Mouse (Mus musculus): ENCODE measurements around the gene Gdnf. TPM values are rescaled to one million over a fixed set of nuclear protein-coding genes. Genes with fewer than 3 reads are reported as not detected.

Gdnf gene
- total and polyA plus RNA-seq, 3 experiments, result not detected

GRCm38 (mm10) chr15:7884181-7884580 lies 73.5 kb downstream of the Gdnf start:
- dilution Hi-C loops (cut with MboI; ENCODE audit: extremely low pct_ligation_motif_present, extremely low pct_unique_long_range_greater_than_20kb, low sequenced_read_pairs), result no loop called here
- Histone ChIP-seq H3K4me3 (replicated peaks in 1 of 3; ENCODE audit: low read depth in 2 of 3, low read length in 2 of 3, poor library complexity in 1 of 3) (no peak overlapping the region), H3K4me1 (ENCODE audit: control insufficient read depth in 1 of 2, insufficient read depth in 2 of 2) (no peaks in the 10 kb centered on the region), H3K9ac (ENCODE audit: insufficient read depth, low read depth) (no peak overlapping the region), H3K36me3 (replicated peaks in 1 of 2; ENCODE audit: control insufficient read depth in 1 of 2, insufficient read depth in 1 of 2, low read length in 1 of 2) (peaks cover 11 to 56% of the 10 kb centered on the region in 2 experiments), H3K27ac (ENCODE audit: insufficient read depth, low read depth) (no peak overlapping the region), H3K79me2 (replicated peaks; ENCODE audit: control insufficient read depth, extremely low read depth, insufficient read depth, poor library complexity, severe bottlenecking) (no peaks in the 10 kb centered on the region), H3K9me3 (replicated peaks; ENCODE audit: low read length) (peaks cover 4% of the 10 kb centered on the region), H3K27me3 (replicated peaks) (no peaks in the 10 kb centered on the region), H3K4me2 (ENCODE audit: insufficient read depth, low read depth, poor library complexity, severe bottlenecking) (no peak overlapping the region)
- no peak for DNase-seq (ENCODE audit: extremely low read depth)
- no peak for TF ChIP-seq RCOR1 (conservative IDR thresholded peaks at IDR 0.05; ENCODE audit: low read depth, low read length)
- no peak for TF ChIP-seq CHD1 (IDR thresholded peaks at IDR 0.05; ENCODE audit: low read depth, low read length)
- TF ChIP-seq ZMIZ1 (IDR thresholded peaks at IDR 0.05; ENCODE audit: low read depth, low read length), result no peak
- TF ChIP-seq NELFE (IDR thresholded peaks at IDR 0.05; ENCODE audit: low read depth, low read length), result no peak
- no peak for TF ChIP-seq ETS1 (conservative IDR thresholded peaks at IDR 0.05; ENCODE audit: low read depth, low read length)
- no peak for TF ChIP-seq KAT2A (IDR thresholded peaks at IDR 0.05; ENCODE audit: insufficient replicate concordance, low read length)
- in situ Hi-C loops (cut with MboI; ENCODE audit: low pct_ligation_motif_present, low pct_unique_long_range_greater_than_20kb, low sequenced_read_pairs), result no loop called here

- no peak overlapping the region for H3K9ac ChIP-seq (ENCODE audit: insufficient read depth, low read depth)
- TF ChIP-seq MEF2A (IDR thresholded peaks at IDR 0.05; ENCODE audit: borderline replicate concordance, low read depth, low read length) (no peak), MAZ (IDR thresholded peaks at IDR 0.05; ENCODE audit: low read depth, low read length) (no peak), MXI1 (IDR thresholded peaks at IDR 0.05; ENCODE audit: low read depth, low read length) (no peak), ZKSCAN1 (IDR thresholded peaks at IDR 0.05; ENCODE audit: borderline replicate concordance, low read depth, low read length) (no peak), KAT2A (IDR thresholded peaks at IDR 0.05; ENCODE audit: insufficient replicate concordance, low read length) (no peak), USF2 (conservative IDR thresholded peaks at IDR 0.05; ENCODE audit: low read depth, low read length) (no peak), UBTF (IDR thresholded peaks at IDR 0.05; ENCODE audit: low read depth, low read length) (no peak), JUN (IDR thresholded peaks at IDR 0.05; ENCODE audit: insufficient read depth, low read depth, low read length) (no peak), RCOR1 (conservative IDR thresholded peaks at IDR 0.05; ENCODE audit: low read depth, low read length) (no peak), MAFK (IDR thresholded peaks at IDR 0.05; ENCODE audit: insufficient replicate concordance, low read length) (no peak), SMC3 (IDR thresholded peaks at IDR 0.05; ENCODE audit: low read depth, low read length) (no peak), ZNF384 (IDR thresholded peaks at IDR 0.05; ENCODE audit: low read depth, low read length) (no peak), USF1 (IDR thresholded peaks at IDR 0.05; ENCODE audit: low read depth, low read length) (no peak), MYC (IDR thresholded peaks at IDR 0.05; ENCODE audit: low read depth, low read length) (no peak), ETS1 (conservative IDR thresholded peaks at IDR 0.05; ENCODE audit: low read depth, low read length) (no peak), PAX5 (IDR thresholded peaks at IDR 0.05; ENCODE audit: low read length) (no peak), GABPA (IDR thresholded peaks at IDR 0.05; ENCODE audit: insufficient replicate concordance, low read depth, low read length) (no peak)
- DNase-seq (ENCODE audit: extremely low read depth), result no peak
- no peak overlapping the region for H3K4me3 ChIP-seq (replicated peaks in 1 of 3; ENCODE audit: low read depth in 2 of 3, low read length in 2 of 3, poor library complexity in 1 of 3)
- H3K4me2 ChIP-seq (ENCODE audit: insufficient read depth, low read depth, poor library complexity, severe bottlenecking), result no peak overlapping the region
- dilution Hi-C loops (cut with MboI; ENCODE audit: extremely low pct_ligation_motif_present, extremely low pct_unique_long_range_greater_than_20kb, low sequenced_read_pairs), result no loop called here
- H3K27ac ChIP-seq (ENCODE audit: insufficient read depth, low read depth), result no peak overlapping the region
- peaks cover 10 to 53% of the 10 kb centered on the region in 2 experiments for H3K36me3 ChIP-seq (replicated peaks in 1 of 2; ENCODE audit: control insufficient read depth in 1 of 2, insufficient read depth in 1 of 2, low read length in 1 of 2)
- in situ Hi-C loops (cut with MboI; ENCODE audit: low pct_ligation_motif_present, low pct_unique_long_range_greater_than_20kb, low sequenced_read_pairs), result no loop called here
- no peaks in the 10 kb centered on the region for H3K79me2 ChIP-seq (replicated peaks; ENCODE audit: control insufficient read depth, extremely low read depth, insufficient read depth, poor library complexity, severe bottlenecking)
- no peaks in the 10 kb centered on the region for H3K4me1 ChIP-seq (ENCODE audit: control insufficient read depth in 1 of 2, insufficient read depth in 2 of 2)
- H3K27me3 ChIP-seq (replicated peaks), result no peaks in the 10 kb centered on the region
- peaks cover 4% of the 10 kb centered on the region for H3K9me3 ChIP-seq (replicated peaks; ENCODE audit: low read length)
Observed at GRCm38 (mm10) chr15:7885106-7885505, 74.5 kb downstream of the Gdnf start.
